Mouse (Mus musculus) kidney, embryonic 14.5 days (tissue): ENCODE results near the gene Lgals7. TPM values are rescaled to one million over a fixed set of nuclear protein-coding genes. Genes with fewer than 3 reads are reported as not detected.

ENCODE experiments used
- ATAC-seq: fragments of 200-750 bp; cut with Nextera tagmentation; 2 replicates; pipeline ENCODE4 v1.8.0; 2017; ENCODE audit warnings: moderate number of reproducible peaks, mild to moderate bottlenecking, moderate TSS enrichment, moderate library complexity; ENCODE audit not compliant: low FRiP score, low TSS enrichment
- H3K27ac ChIP-seq: fragments of 300-500 bp; sonication (generic); 2 replicates; pipeline ENCODE4 v1.5.1; 2014; ENCODE audit warnings: low read depth, mild to moderate bottlenecking, low read length, moderate library complexity, mixed read lengths
- H3K27me3 ChIP-seq: fragments of 300-500 bp; sonication (generic); 2 replicates; pipeline ENCODE4 v1.6.1; 2014; ENCODE audit warnings: mild to moderate bottlenecking, low read length; ENCODE audit not compliant: control insufficient read depth, insufficient read depth
- H3K36me3 ChIP-seq: fragments of 300-500 bp; sonication (generic); 2 replicates; pipeline ENCODE4 v1.6.1; 2014; ENCODE audit warnings: low read length, mixed read lengths; ENCODE audit not compliant: control insufficient read depth, insufficient read depth
- H3K4me1 ChIP-seq: fragments of 300-500 bp; sonication (generic); 2 replicates; pipeline ENCODE4 v1.6.1; 2014; ENCODE audit warnings: low read length, mixed read lengths; ENCODE audit not compliant: control insufficient read depth, insufficient read depth
- H3K4me2 ChIP-seq: fragments of 300-500 bp; sonication (generic); replicated peaks from 2 replicates; pipeline ENCODE4 v1.6.1; 2014; ENCODE audit warnings: low read depth, mild to moderate bottlenecking, low read length
- H3K4me3 ChIP-seq: fragments of 300-500 bp; sonication (generic); 2 replicates; pipeline ENCODE4 v1.5.1; 2014; ENCODE audit warnings: mild to moderate bottlenecking, low read length
- H3K9ac ChIP-seq: fragments of 300-500 bp; sonication (generic); 2 replicates; pipeline ENCODE4 v1.6.1; 2014; ENCODE audit warnings: low read depth, mild to moderate bottlenecking, low read length, moderate library complexity
- H3K9me3 ChIP-seq: fragments of 300-500 bp; sonication (generic); 2 replicates; pipeline ENCODE4 v1.6.1; 2016; ENCODE audit warnings: low read length; ENCODE audit not compliant: control insufficient read depth
- WGBS: fragments of 180-500 bp; shearing (Covaris S2); extraction: QIAGEN DNeasy Blood & Tissue Kit; methylation state at CpG from one replicate; pipeline ENCODE4 v1.1.7; 2014; 5-methylcytosine and 5-hydroxymethylcytosine counted together
- polyA plus RNA-seq: library from polyadenylated mRNA; unstranded; fragments of >200 nt; fragmentation: Nextera tagmentation; extraction: Ambion mirVana; gene quantifications from 2 replicates; pipeline ENCODE4 v1.2.1, GENCODE M21; 2014

Gene Lgals7
- polyA plus RNA-seq, 1 experiment from 2014 or later, result 1.1 TPM

- Histone ChIP-seq H3K4me1 (no peaks in the 10 kb centered on the region), H3K4me3 (peak overlapping the region; percentile 45), H3K4me2 (peak overlapping the region; percentile 53), H3K36me3 (peaks cover 27% of the 10 kb centered on the region), H3K27ac (peak overlapping the region; percentile 87), H3K9ac (peak overlapping the region; percentile 66), H3K27me3 (no peaks in the 10 kb centered on the region), H3K9me3 (peaks cover 2% of the 10 kb centered on the region; the same call in 1 of the 2 replicates)
- no peak for ATAC-seq
- 68% methylated on average over 11 of the region's 11 CpGs for WGBS
Measured at GRCm38 (mm10) chr7:28825686-28826401, 37.8 kb upstream of the Lgals7 start.

GRCm38 (mm10) chr7:28826402-28826772, 37.3 kb upstream of the Lgals7 start:
- Histone ChIP-seq H3K9ac (0 out of 2 replicates have a peak overlapping the region, but pooled peaks have one; percentile 66), H3K9me3 (peaks cover 2% of the 10 kb centered on the region; the same call in 1 of the 2 replicates), H3K4me3 (no peak overlapping the region), H3K4me2 (peak overlapping the region; percentile 53), H3K4me1 (no peaks in the 10 kb centered on the region), H3K36me3 (peaks cover 26% of the 10 kb centered on the region), H3K27me3 (no peaks in the 10 kb centered on the region), H3K27ac (no peak overlapping the region; the same call in 1 of the 2 replicates)
- WGBS, result 95% methylated on average over 7 of the region's 7 CpGs
- no peak for ATAC-seq

GRCm38 (mm10) chr7:28827338-28827737, 36.3 kb upstream of the Lgals7 start:
- Histone ChIP-seq H3K27ac (no peak overlapping the region), H3K27me3 (no peaks in the 10 kb centered on the region), H3K4me2 (no peak overlapping the region), H3K9ac (no peak overlapping the region), H3K4me3 (no peak overlapping the region), H3K9me3 (peaks cover 2% of the 10 kb centered on the region; the same call in 1 of the 2 replicates), H3K4me1 (no peaks in the 10 kb centered on the region), H3K36me3 (peaks cover 23% of the 10 kb centered on the region)
- WGBS, result 56% methylated on average over 3 of the region's 3 CpGs
- ATAC-seq, result no peak

GRCm38 (mm10) chr7:28829821-28830220, 33.8 kb upstream of the Lgals7 start:
- H3K27ac ChIP-seq, result no peak overlapping the region
- WGBS, result 94% methylated on average over 8 of the region's 8 CpGs
- ATAC-seq, result no peak

GRCm38 (mm10) chr7:28830981-28831380, 32.7 kb upstream of the Lgals7 start:
- Histone ChIP-seq H3K27ac (no peak overlapping the region), H3K27me3 (no peaks in the 10 kb centered on the region), H3K9me3 (peaks cover 2% of the 10 kb centered on the region; the same call in 1 of the 2 replicates), H3K4me3 (no peak overlapping the region), H3K4me1 (no peaks in the 10 kb centered on the region), H3K9ac (no peak overlapping the region), H3K36me3 (peaks cover 16% of the 10 kb centered on the region), H3K4me2 (no peak overlapping the region)
- ATAC-seq, result no peak
- WGBS, result 81% methylated on average over 5 of the region's 5 CpGs

More at GRCm38 (mm10) chr7:28829821-28830220, 33.8 kb upstream of the Lgals7 start:
- Histone ChIP-seq H3K4me3 (no peak overlapping the region), H3K9me3 (peaks cover 2% of the 10 kb centered on the region; the same call in 1 of the 2 replicates), H3K9ac (no peak overlapping the region), H3K27me3 (no peaks in the 10 kb centered on the region), H3K36me3 (peaks cover 16% of the 10 kb centered on the region), H3K4me1 (no peaks in the 10 kb centered on the region), H3K4me2 (no peak overlapping the region)

GRCm38 (mm10) chr7:28831411-28832125, 32.1 kb upstream of the Lgals7 start:
- ATAC-seq, result no peak
- Histone ChIP-seq H3K9me3 (peaks cover 2% of the 10 kb centered on the region; the same call in 1 of the 2 replicates), H3K36me3 (peaks cover 16% of the 10 kb centered on the region), H3K27ac (no peak overlapping the region), H3K4me2 (no peak overlapping the region), H3K4me3 (no peak overlapping the region), H3K9ac (no peak overlapping the region), H3K4me1 (no peaks in the 10 kb centered on the region), H3K27me3 (no peaks in the 10 kb centered on the region)
- 90% methylated on average over 17 of the region's 17 CpGs for WGBS

GRCm38 (mm10) chr7:28832137-28832536, 31.5 kb upstream of the Lgals7 start:
- ATAC-seq, result no peak
- WGBS, result 60% methylated on average over 6 of the region's 6 CpGs
- H3K27ac ChIP-seq, result no peak overlapping the region
- H3K4me2 ChIP-seq, result no peak overlapping the region
- H3K36me3 ChIP-seq, result peaks cover 16% of the 10 kb centered on the region
- no peak overlapping the region for H3K9ac ChIP-seq
- H3K9me3 ChIP-seq, result peaks cover 2% of the 10 kb centered on the region; the same call in 1 of the 2 replicates
- H3K4me1 ChIP-seq, result no peaks in the 10 kb centered on the region
- H3K4me3 ChIP-seq, result no peak overlapping the region
- no peaks in the 10 kb centered on the region for H3K27me3 ChIP-seq

- peaks cover 2% of the 10 kb centered on the region; the same call in 1 of the 2 replicates for H3K9me3 ChIP-seq
Measured at GRCm38 (mm10) chr7:28833723-28834347, 29.8 kb upstream of the Lgals7 start, which contains the start of gene Lgals4. Gene Lgals4, plus strand, starts transcription at chr7:28833854.

More at GRCm38 (mm10) chr7:28833723-28834347, 29.8 kb upstream of the Lgals7 start, which contains the start of gene Lgals4:
- peaks cover 16% of the 10 kb centered on the region for H3K36me3 ChIP-seq
- WGBS, result 84% methylated on average over 6 of the region's 6 CpGs
- H3K4me1 ChIP-seq, result no peaks in the 10 kb centered on the region
- no peak within 1 kb of the TSS for H3K4me3 ChIP-seq
- H3K9ac ChIP-seq, result no peak within 1 kb of the TSS
- no peaks in the 10 kb centered on the region for H3K27me3 ChIP-seq
- H3K27ac ChIP-seq, result no peak within 1 kb of the TSS
- ATAC-seq, result no peak
- no peak within 1 kb of the TSS for H3K4me2 ChIP-seq
